Mouse (Mus musculus): ENCODE measurements around the gene Prkd2. TPM values are rescaled to one million over a fixed set of nuclear protein-coding genes. Genes with fewer than 3 reads are reported as not detected.

The Prkd2 gene
- total RNA-seq, 2 experiments from 2014 or later = 5.0 to 5.3 TPM

DNA sequence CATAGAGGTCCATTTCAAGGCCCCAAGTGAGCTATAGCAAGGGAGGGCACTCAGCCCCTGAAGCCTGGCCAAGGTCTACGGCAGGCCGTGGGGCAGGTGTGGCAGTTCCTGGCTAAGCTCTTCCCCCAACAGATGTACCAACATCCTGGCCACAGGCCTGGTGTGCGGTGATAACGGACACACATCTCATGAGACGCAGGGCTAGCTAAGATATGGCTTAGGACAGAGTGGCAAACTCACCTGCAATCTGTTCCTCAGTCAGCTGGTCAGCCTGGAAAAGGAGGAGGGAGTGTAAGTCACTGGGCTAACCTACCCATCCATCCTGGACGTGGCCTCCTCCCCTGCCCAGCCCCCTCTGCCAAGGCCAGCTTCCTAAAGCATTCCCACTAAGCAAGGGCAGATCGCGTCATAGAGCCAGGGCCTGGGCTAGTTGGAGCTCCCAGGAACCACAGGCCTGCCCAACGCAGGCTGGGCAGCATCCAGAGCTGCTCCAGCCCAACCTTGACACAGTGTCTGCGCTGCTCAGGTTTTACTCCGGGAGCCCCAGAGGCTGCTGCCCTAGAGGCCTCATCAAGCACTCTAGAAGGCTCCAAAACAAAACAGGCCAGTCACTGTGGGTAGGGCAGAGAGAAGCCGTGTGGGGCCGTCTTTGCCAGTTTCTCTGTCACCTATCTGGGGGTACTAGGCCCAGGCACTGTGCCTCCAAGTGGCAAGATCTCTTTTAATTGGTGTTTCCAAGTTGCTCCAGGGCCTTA is 76.9 kb downstream of the Prkd2 start:
- no peak for DNase-seq

Other genes starting within 250 kb of the Prkd2 start
- 10 to 100 TPM; 15.3 to 16.5 TPM for gene Arhgap35, start 227.9 kb upstream of the Prkd2 start, total RNA-seq (2021)
- not detected for gene Ceacam15, start 167.2 kb upstream of the Prkd2 start, total RNA-seq (2021)
- not detected for gene Ceacam9, start 121.0 kb upstream of the Prkd2 start, total RNA-seq (2021)
- gene Ap2s1, start 104.5 kb upstream of the Prkd2 start, total RNA-seq (2021) = 10 to 100 TPM; 52.5 to 56.7 TPM
- 10 to 100 TPM; 14.2 to 47.4 TPM for gene Slc1a5, start 61.6 kb upstream of the Prkd2 start, total RNA-seq (2021)
- 10 to 100 TPM; 13.2 to 22.4 TPM for gene Strn4, start 27.0 kb upstream of the Prkd2 start, total RNA-seq (2021)
- gene Fkrp, start 26.2 kb upstream of the Prkd2 start, total RNA-seq (2021) = 10 to 100 TPM; 35.7 to 42.3 TPM
- gene Dact3, start 32.4 kb downstream of the Prkd2 start, total RNA-seq (2021) = 1 to 10 TPM; 1.9 to 2.3 TPM
- not detected for gene Gng8, start 48.9 kb downstream of the Prkd2 start, total RNA-seq (2021)
- gene Ptgir, start 63.6 kb downstream of the Prkd2 start, total RNA-seq (2021) = 1 to 10 TPM in 1 of 2 experiments, under 1 TPM in 1; 0.97 to 1.3 TPM
- 100 to 1,000 TPM; 257 to 291 TPM for gene Calm3, start 81.2 kb downstream of the Prkd2 start, total RNA-seq (2021)
- 1 to 10 TPM; 2.3 to 3.3 TPM for gene Pnmal2, start 101.8 kb downstream of the Prkd2 start, total RNA-seq (2021)
- not detected for gene Pnmal1, start 116.8 kb downstream of the Prkd2 start, total RNA-seq (2021)
- gene Gm42372, start 140.2 kb downstream of the Prkd2 start, total RNA-seq (2021) = not detected
- 1 to 10 TPM; 1.7 to 2.6 TPM for gene Ccdc8, start 149.8 kb downstream of the Prkd2 start, total RNA-seq (2021)
- gene Ppp5c, start 185.0 kb downstream of the Prkd2 start, total RNA-seq (2021) = 10 to 100 TPM; 59.8 to 68.1 TPM
- gene Hif3a, start 219.5 kb downstream of the Prkd2 start, total RNA-seq (2021) = 1 to 10 TPM in 1 of 2 experiments, under 1 TPM in 1; 0.97 to 1.3 TPM
- gene Psg16, start 231.1 kb downstream of the Prkd2 start, total RNA-seq (2021) = under 1 TPM; 0.08 to 0.10 TPM